Mouse (Mus musculus): ENCODE results near the gene Macf1.

DNA sequence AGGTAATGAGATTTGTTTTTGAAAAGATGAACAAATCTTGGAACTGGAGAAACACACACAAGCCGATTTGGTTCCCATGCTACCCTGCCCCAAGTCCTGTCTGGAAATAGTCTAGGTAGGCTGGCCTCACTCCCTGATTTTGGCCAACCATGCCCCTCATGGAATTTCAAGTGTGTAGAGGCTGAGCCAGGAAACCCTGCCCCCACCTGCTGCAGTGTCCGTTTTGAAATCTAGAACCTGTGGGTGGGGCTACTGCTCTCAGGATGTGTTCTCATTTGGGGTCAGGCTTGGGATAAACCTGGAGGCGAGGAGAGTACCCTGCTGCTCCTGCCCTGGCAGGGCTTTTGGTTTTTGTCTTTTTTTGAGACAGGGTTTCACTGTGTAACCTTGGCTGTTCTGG lies 375.9 kb downstream of the Macf1 start:
- TF ChIP-seq CTCF (IDR thresholded peaks at IDR 0.05; ENCODE audit: low read depth) (no peak), EP300 (optimal IDR thresholded peaks at IDR 0.05) (no peak)

Measured in stomach, postnatal 0 days (tissue).